Mouse (Mus musculus): ENCODE measurements at regions not wholly inside any gene's neighbourhood (a gene's known extent, or its start where the extent isn't known, plus 50 kb on each side); places are given as distances from the start of the nearest gene placed in this dataset.

GRCm38 (mm10) chr4:69754567-69754966, 655.7 kb downstream of the Cdk5rap2 start:
- peak; percentile 1 for DNase-seq (ENCODE audit: low read depth, low spot score)

- DNase-seq (ENCODE audit: low read depth, low spot score) = no peak
These were observed 657.2 kb downstream of the Cdk5rap2 start for GRCm38 (mm10) chr4:69753086-69753485.

GRCm38 (mm10) chr4:69739833-69740510, 670.3 kb downstream of the Cdk5rap2 start:
- DNase-seq (ENCODE audit: low read depth, low spot score) = no peak
